Mouse (Mus musculus): ENCODE measurements around the gene Cartpt.
"Not testable (repeated sequence)": the region's sequence is repeated elsewhere in the genome, so short reads cannot be mapped to it uniquely, and the experiment has no call there.

The Cartpt gene

DNA sequence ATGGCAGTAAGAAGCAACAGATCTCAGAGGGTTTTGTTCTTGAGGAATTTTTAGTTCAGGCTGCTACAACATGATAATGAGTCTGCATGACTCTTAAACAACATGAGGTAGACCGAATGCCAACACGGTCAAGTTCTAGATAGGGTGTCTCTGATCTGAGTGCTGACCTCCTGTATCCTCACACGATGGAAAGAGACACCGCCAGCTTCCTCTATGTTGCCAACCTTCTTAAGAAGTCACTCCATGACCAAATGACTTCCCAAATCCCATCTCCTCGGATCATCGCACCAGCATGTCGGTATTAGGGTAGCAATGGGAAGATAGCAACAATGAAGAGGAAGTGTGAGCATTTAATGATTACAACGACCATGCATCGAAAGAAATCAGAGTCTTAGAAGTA, 43.6 kb downstream of the Cartpt start:
- no peak for DNase-seq (ENCODE audit: low read depth, low spot score)

GRCm38 (mm10) chr13:99855229-99855628, 45.7 kb downstream of the Cartpt start:
- DNase-seq (ENCODE audit: low read depth, low spot score): no peak

- DNase-seq (ENCODE audit: low read depth, low spot score): no peak
Measured at GRCm38 (mm10) chr13:99853131-99853530, 47.8 kb downstream of the Cartpt start.

- not testable (repeated sequence) for DNase-seq (ENCODE audit: low read depth, low spot score)
Measured at GRCm38 (mm10) chr13:99852416-99852815, 48.5 kb downstream of the Cartpt start.

- DNase-seq (ENCODE audit: low read depth, low spot score): no peak
Measured at GRCm38 (mm10) chr13:99851026-99851425, 49.9 kb downstream of the Cartpt start.

DNA sequence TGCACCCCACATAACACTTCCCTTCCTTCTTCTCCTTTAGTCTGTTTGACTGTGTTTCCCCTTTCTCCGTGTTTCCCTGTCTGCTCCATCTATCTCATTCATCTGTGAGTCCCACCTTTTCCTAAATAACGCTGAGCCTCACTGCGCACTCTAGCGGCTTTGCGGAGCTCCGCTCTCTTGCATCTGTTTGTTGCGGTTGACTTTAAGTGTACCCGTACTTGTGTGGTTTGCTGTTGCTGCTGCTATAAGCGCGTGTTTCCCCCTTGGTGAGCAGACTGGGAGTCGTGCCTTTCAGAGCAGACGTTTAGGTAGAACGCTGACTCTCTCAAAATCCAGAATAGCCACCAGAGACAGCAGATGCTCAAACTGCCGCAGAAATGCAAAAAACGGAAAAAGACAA, 51.3 kb downstream of the Cartpt start:
- peak; percentile 8 for DNase-seq (ENCODE audit: low read depth, low spot score)
